Mouse (Mus musculus): ENCODE results near the gene Sigirr. TPM values are rescaled to one million over a fixed set of nuclear protein-coding genes. Genes with fewer than 3 reads are reported as not detected.

The Sigirr gene
- polyA plus RNA-seq, 1 experiment: 102 TPM

DNA sequence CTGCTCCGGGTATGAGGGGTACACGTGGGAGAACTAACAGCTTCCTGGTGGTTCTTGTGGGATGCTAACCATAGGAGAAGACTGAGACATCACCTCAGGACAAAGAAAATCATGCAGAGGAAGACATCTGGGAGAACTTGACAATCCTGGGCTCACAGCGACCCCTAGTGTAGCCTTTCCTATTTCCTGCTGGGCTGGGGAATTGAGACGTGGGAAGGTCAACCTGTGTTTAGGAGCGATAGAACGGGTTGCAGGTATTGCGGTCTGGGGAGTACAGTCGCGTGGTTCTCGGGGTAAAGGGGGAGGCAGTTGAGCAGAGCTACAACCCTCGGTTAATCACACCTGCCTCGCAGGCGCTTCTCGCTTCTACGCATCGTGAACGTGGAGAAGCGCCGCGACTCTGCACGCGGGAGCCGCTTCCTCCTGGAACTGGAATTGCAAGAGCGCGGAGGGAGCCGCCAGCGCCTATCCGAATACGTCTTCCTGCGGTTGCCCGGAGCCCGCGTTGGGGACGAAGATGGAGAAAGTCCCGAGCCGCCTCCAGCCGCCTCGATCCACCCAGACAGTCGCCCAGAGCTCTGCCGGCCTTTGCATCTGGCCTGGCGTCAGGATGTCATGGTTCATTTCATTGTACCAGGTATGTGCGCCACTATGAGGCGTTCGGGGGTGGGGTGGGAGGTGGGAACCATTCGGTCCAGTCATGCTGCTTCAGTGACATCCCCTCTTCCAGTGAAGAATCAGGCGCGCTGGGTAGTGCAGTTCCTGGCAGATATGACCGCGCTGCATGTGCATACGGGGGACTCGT, 30.1 kb downstream of the Sigirr start:
- peak; percentile 84 for DNase-seq
- Histone ChIP-seq H3K4me3 (ENCODE audit: insufficient read depth, low read depth, low read length) (peak overlapping the region; percentile 29; the same call in 1 of the 2 replicates), H3K27me3 (replicated peaks; ENCODE audit: control insufficient read depth, insufficient read depth, low read length) (no peaks in the 10 kb centered on the region), H3K4me1 (ENCODE audit: control insufficient read depth, insufficient read depth, low read length) (0 out of 2 replicates have a peak, but pooled peaks cover 3% of the 10 kb centered on the region), H3K36me3 (ENCODE audit: control insufficient read depth, insufficient read depth, low read length) (no peaks in the 10 kb centered on the region), H3K27ac (ENCODE audit: insufficient read depth, low read depth, low read length) (no peak overlapping the region)
- TF ChIP-seq CTCF (conservative IDR thresholded peaks at IDR 0.05; ENCODE audit: insufficient read depth, insufficient read length, low read depth, low read length): peak; percentile 92
- no peak for TF ChIP-seq POLR2A (IDR thresholded peaks at IDR 0.05; ENCODE audit: low read depth, low read length)
- 3% methylated on average over 51 of the region's 51 CpGs for WGBS

DNA sequence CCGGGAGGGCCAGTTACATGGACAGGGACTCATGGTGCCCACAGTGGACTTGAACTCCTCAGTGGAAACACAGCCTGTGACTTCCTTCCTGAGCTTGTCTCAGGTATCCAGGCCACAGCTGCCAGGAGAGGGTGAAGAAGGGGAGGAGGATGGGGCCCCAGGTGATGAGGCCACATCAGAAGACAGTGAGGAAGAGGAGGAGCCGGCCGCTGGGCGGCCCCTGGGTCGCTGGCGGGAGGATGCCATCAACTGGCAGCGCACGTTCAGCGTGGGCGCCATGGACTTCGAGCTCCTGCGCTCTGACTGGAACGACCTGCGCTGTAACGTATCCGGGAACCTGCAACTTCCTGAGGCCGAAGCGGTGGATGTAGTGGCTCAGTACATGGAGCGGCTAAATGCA, 32.0 kb downstream of the Sigirr start:
- DNase-seq: no peak
- 81% methylated on average over 19 of the region's 19 CpGs for WGBS

DNA sequence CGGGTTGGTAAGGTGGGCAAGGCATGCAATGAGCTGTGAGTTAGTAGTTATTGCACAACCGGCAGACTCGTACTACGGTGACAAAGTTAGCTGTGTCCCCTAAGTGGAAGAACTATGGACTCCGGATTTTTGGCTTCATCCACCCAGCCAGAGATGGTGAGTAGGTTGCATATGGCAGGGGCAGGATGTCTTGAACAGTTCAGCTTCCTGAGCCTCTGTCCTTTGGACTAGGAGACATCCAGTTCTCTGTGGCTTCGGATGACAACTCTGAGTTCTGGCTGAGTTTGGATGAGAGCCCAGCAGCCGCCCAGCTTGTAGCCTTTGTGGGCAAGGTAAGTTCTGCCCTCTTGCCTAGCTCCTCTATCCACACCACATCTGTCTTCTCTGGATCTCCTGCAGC, 35.8 kb downstream of the Sigirr start:
- Histone ChIP-seq H3K27ac (ENCODE audit: insufficient read depth, low read depth, low read length) (no peak overlapping the region), H3K27me3 (replicated peaks; ENCODE audit: control insufficient read depth, insufficient read depth, low read length) (no peaks in the 10 kb centered on the region), H3K4me1 (ENCODE audit: control insufficient read depth, insufficient read depth, low read length) (peaks cover 9% of the 10 kb centered on the region; the same call in 1 of the 2 replicates), H3K36me3 (ENCODE audit: control insufficient read depth, insufficient read depth, low read length) (no peaks in the 10 kb centered on the region), H3K4me3 (ENCODE audit: insufficient read depth, low read depth, low read length) (no peak overlapping the region)
- 67% methylated on average over 7 of the region's 7 CpGs for WGBS
- TF ChIP-seq POLR2A (IDR thresholded peaks at IDR 0.05; ENCODE audit: low read depth, low read length) (no peak), CTCF (conservative IDR thresholded peaks at IDR 0.05; ENCODE audit: insufficient read depth, insufficient read length, low read depth, low read length) (no peak)
- DNase-seq: peak; percentile 73

More for the DNA sequence above, 32.0 kb downstream of the Sigirr start:
- Histone ChIP-seq H3K4me3 (ENCODE audit: insufficient read depth, low read depth, low read length) (no peak overlapping the region), H3K27me3 (replicated peaks; ENCODE audit: control insufficient read depth, insufficient read depth, low read length) (no peaks in the 10 kb centered on the region), H3K27ac (ENCODE audit: insufficient read depth, low read depth, low read length) (no peak overlapping the region), H3K4me1 (ENCODE audit: control insufficient read depth, insufficient read depth, low read length) (0 out of 2 replicates have a peak, but pooled peaks cover 8% of the 10 kb centered on the region), H3K36me3 (ENCODE audit: control insufficient read depth, insufficient read depth, low read length) (no peaks in the 10 kb centered on the region)
- TF ChIP-seq CTCF (conservative IDR thresholded peaks at IDR 0.05; ENCODE audit: insufficient read depth, insufficient read length, low read depth, low read length): no peak
- TF ChIP-seq POLR2A (IDR thresholded peaks at IDR 0.05; ENCODE audit: low read depth, low read length): no peak

DNA sequence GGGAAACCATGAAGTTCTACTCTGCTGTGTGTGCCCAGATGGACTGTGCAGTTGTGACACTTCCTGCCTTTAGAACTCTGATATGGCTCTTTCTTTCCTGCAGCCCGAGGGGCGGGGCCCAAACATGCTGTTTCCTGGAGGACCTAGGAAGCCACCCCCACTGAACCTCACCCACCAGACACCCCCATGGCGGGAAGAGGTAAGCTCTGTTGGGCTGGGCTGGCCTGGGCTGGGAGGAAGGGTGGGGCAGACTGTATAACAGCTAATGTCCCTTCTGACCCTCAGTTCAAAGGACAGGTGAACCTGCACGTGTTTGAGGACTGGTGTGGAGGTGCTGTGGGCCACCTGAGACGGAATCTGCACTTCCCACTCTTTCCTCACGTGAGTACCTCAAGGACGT, 36.2 kb downstream of the Sigirr start:
- Histone ChIP-seq H3K27ac (ENCODE audit: insufficient read depth, low read depth, low read length) (no peak overlapping the region), H3K36me3 (ENCODE audit: control insufficient read depth, insufficient read depth, low read length) (no peaks in the 10 kb centered on the region), H3K4me1 (ENCODE audit: control insufficient read depth, insufficient read depth, low read length) (peaks cover 9% of the 10 kb centered on the region; the same call in 1 of the 2 replicates), H3K4me3 (ENCODE audit: insufficient read depth, low read depth, low read length) (no peak overlapping the region), H3K27me3 (replicated peaks; ENCODE audit: control insufficient read depth, insufficient read depth, low read length) (no peaks in the 10 kb centered on the region)
- DNase-seq: no peak
- no peak for TF ChIP-seq CTCF (conservative IDR thresholded peaks at IDR 0.05; ENCODE audit: insufficient read depth, insufficient read length, low read depth, low read length)
- no peak for TF ChIP-seq POLR2A (IDR thresholded peaks at IDR 0.05; ENCODE audit: low read depth, low read length)
- 64% methylated on average over 7 of the region's 7 CpGs for WGBS

DNA sequence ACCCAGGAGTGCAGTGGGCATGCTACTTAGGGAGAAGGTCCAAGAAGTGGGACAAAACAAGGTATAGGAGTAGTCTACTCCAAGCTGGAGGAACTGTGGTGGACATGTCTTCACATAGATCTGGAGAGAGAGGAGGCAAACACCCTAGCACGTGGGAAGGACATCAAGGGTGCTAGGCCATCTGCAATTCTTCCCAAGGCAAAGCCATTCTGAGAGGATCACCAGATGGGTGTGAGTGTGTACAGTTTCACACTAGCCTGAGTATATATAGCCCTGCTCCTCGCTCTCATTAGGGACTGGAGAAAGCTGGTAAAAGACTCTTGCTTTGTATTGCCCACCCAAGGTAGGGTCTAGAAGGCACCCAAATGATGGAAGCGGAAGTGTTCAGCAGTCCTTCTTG, 37.0 kb downstream of the Sigirr start:
- Histone ChIP-seq H3K27ac (ENCODE audit: insufficient read depth, low read depth, low read length) (no peak overlapping the region), H3K36me3 (ENCODE audit: control insufficient read depth, insufficient read depth, low read length) (no peaks in the 10 kb centered on the region), H3K4me1 (ENCODE audit: control insufficient read depth, insufficient read depth, low read length) (peaks cover 9% of the 10 kb centered on the region; the same call in 1 of the 2 replicates), H3K27me3 (replicated peaks; ENCODE audit: control insufficient read depth, insufficient read depth, low read length) (no peaks in the 10 kb centered on the region), H3K4me3 (ENCODE audit: insufficient read depth, low read depth, low read length) (no peak overlapping the region)
- no peak for TF ChIP-seq POLR2A (IDR thresholded peaks at IDR 0.05; ENCODE audit: low read depth, low read length)
- TF ChIP-seq CTCF (conservative IDR thresholded peaks at IDR 0.05; ENCODE audit: insufficient read depth, insufficient read length, low read depth, low read length): no peak
- no peak for DNase-seq
- 89% methylated on average over 3 of the region's 3 CpGs for WGBS

DNA sequence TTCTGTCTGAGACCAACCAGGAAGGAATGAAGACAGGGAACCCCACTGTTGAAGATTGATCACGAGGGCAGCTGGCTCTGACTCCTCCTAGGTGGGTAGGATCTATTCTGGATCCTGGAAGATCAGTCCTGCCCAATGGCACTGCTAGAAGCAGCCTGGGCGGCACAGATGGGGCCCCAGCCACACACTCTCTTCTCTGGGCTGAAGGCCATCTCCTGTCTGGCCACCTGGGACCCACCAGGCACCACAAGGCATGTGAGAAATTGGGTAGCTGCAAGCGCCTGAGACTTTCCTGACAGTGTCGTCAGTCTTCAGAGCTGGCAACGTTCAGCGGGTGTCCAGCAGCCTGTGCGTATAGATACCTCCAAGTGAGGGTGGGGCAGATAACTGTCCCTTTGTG, 37.8 kb downstream of the Sigirr start:
- Histone ChIP-seq H3K36me3 (ENCODE audit: control insufficient read depth, insufficient read depth, low read length) (no peaks in the 10 kb centered on the region), H3K4me1 (ENCODE audit: control insufficient read depth, insufficient read depth, low read length) (peaks cover 9% of the 10 kb centered on the region; the same call in 1 of the 2 replicates), H3K27me3 (replicated peaks; ENCODE audit: control insufficient read depth, insufficient read depth, low read length) (no peaks in the 10 kb centered on the region), H3K27ac (ENCODE audit: insufficient read depth, low read depth, low read length) (no peak overlapping the region), H3K4me3 (ENCODE audit: insufficient read depth, low read depth, low read length) (no peak overlapping the region)
- TF ChIP-seq POLR2A (IDR thresholded peaks at IDR 0.05; ENCODE audit: low read depth, low read length) (no peak), CTCF (conservative IDR thresholded peaks at IDR 0.05; ENCODE audit: insufficient read depth, insufficient read length, low read depth, low read length) (no peak)
- WGBS: 93% methylated on average over 7 of the region's 7 CpGs
- no peak for DNase-seq

DNA sequence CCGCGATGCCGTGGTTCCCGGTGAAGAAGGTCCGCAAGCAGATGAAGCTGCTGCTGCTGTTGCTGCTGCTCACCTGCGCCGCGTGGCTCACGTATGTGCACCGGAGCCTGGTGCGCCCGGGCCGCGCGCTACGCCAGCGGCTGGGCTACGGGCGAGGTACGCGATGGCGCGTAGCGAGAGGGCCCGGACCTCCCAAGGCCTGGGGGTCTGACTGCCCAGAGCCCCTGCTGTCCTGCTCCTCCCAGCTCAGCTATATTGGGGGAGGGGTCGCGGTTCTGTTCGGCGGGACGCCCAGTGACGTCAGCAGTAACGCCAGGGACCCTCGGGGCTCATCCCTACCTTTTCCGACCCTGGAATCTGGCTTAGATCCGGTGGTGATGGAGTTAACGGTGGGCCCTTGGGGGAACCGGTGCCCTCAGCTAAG, 39.1 kb downstream of the Sigirr start:
- peak overlapping the region; percentile 33; the same call in 1 of the 2 replicates for H3K4me3 ChIP-seq (ENCODE audit: insufficient read depth, low read depth, low read length)
- H3K4me1 ChIP-seq (ENCODE audit: control insufficient read depth, insufficient read depth, low read length): peaks cover 9% of the 10 kb centered on the region; the same call in 1 of the 2 replicates
- no peaks in the 10 kb centered on the region for H3K36me3 ChIP-seq (ENCODE audit: control insufficient read depth, insufficient read depth, low read length)
- no peak for TF ChIP-seq POLR2A (IDR thresholded peaks at IDR 0.05; ENCODE audit: low read depth, low read length)
- TF ChIP-seq CTCF (conservative IDR thresholded peaks at IDR 0.05; ENCODE audit: insufficient read depth, insufficient read length, low read depth, low read length): no peak
- no peaks in the 10 kb centered on the region for H3K27me3 ChIP-seq (replicated peaks; ENCODE audit: control insufficient read depth, insufficient read depth, low read length)
- H3K27ac ChIP-seq (ENCODE audit: insufficient read depth, low read depth, low read length): no peak overlapping the region
- 4% methylated on average over 37 of the region's 37 CpGs for WGBS
- no peak for DNase-seq

Measured in kidney, adult 2 months (tissue).